Mouse (Mus musculus) thymus, postnatal 10 days (tissue): ENCODE results near the gene Rgr.
"Not testable (repeated sequence)": the region's sequence is repeated elsewhere in the genome, so short reads cannot be mapped to it uniquely, and the experiment has no call there.

Source experiments
- DNase-seq, 2 experiments: peaks; one replicate each; pipeline ENCODE4 v3.0.0; 2021; ENCODE audit warnings: low spot score in 2 of 2

The Rgr gene

DNA sequence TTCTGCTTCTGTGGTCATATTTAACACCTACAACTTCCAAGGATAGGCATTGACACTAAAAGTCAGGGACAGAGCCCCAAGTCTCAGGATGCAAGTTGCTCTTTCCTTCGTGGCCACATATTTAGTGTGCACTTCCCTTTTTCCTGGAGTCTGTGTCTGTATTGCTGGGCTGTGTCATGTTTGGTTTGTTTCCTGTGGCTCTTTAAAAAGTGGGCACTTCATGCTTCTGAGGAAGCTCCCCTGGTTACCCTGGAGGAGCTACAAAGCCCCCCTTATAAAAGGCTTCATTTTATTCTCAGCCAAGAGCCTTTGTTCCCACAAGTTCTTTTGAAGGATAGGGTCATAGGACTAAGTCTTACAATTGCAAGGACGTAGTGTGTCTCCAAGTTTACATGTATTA lies 45.9 kb downstream of the Rgr start:
- no peak for DNase-seq

DNA sequence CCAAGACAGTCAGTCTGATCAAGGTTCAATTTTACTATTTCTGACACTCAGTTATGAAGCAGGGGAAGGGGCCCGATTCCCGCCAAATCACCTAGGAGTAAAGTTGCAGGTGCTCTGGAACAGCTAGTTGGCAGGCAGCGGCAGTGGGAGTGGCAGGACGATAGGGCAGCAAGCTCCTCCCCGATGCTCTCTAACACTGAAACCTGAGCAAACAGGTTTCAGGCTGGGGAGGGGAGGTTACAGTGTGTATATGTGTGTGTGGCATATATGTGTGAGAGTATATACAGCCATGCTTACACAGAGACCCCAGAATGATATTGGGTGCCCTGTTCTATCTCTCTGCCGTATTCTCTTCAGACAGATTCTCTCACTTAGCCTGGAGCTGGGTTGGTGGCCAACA lies 48.0 kb downstream of the Rgr start:
- DNase-seq = not testable (repeated sequence)

DNA sequence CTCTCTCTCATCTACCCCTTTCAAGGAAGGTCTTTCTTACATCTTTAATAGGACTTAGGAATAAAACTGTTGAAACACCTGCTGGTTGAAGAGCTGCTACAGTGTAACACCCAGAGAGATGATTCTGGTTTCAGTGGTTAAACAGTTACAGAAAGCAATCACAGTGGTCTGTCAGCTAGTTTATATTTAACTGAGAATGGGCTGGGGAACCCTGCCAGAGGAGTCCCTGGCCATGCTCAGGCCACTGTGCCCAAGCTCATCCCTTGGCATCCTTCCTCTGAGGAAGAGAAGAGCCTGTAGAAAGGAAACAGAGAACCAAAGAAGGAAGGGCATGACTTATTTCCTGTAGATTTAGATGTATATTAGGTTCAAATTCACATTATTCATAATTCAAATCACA lies 59.0 kb downstream of the Rgr start:
- DNase-seq = no peak

DNA sequence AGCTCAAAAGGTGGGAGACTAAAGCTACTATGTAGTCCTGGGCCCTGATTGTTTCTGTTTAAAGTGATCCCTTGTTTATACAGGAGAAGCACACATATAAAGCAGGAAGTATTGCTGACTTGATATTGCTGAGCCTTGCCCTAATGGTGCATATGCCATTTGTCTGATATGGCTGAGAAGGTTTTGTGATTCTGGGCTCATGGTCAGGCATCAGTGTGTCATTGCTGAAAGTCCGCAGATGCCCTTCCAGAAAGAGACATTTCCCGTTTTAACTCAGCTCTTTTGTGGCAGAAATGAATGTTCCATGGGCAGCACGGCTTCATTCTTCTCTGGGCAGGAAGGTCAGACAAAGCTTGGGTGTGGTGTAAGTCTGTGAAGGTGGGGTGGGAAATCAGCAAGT lies 63.1 kb downstream of the Rgr start:
- no peak for DNase-seq
